Mouse (Mus musculus) erythroblast, adult 5-6 weeks (primary cell): ENCODE data around the gene Letmd1. TPM values are rescaled to one million over a fixed set of nuclear protein-coding genes. Genes with fewer than 3 reads are reported as not detected.
A peak's percentile ranks its signal among the peaks of the same experiment; 100 is the strongest.
"Not testable (repeated sequence)": the region's sequence is repeated elsewhere in the genome, so short reads cannot be mapped to it uniquely, and the experiment has no call there.

Experiments
- ATAC-seq: replicated peaks from 2 replicates; pipeline ENCODE4 v1.8.0; 2016; ENCODE audit warnings: moderate number of reproducible peaks, mild to moderate bottlenecking, moderate TSS enrichment, inconsistent platforms; ENCODE audit not compliant: poor library complexity, low FRiP score, severe bottlenecking
- total RNA-seq, 2 experiments: library from RNA; stranded (forward) in 1 of 2; stranded (reverse) in 1 of 2; fragments of 150-400 nt in 1 of 2; fragments of 200-764, 138-1000 nt in 1 of 2; gene quantifications; 2 replicates each; pipeline versions ENCODE4 v1.2.3 to v1.2.4; 2015 to 2017; ENCODE audit warnings: low replicate concordance in 2 of 2

The Letmd1 gene
- total RNA-seq, 2 experiments from 2014 or later: 3.7 to 4.8 TPM

GRCm38 (mm10) chr15:100489263-100489662, 20.4 kb downstream of the Letmd1 start:
- ATAC-seq: no peak

- ATAC-seq: no peak
Observed at GRCm38 (mm10) chr15:100491966-100492365, 23.1 kb downstream of the Letmd1 start.

GRCm38 (mm10) chr15:100494647-100495046, 25.8 kb downstream of the Letmd1 start:
- no peak for ATAC-seq

GRCm38 (mm10) chr15:100495102-100495501, 26.3 kb downstream of the Letmd1 start, which contains the start of gene Csrnp2:
Csrnp2 (minus strand) TSS chr15:100495488.
- peak; percentile 82 for ATAC-seq

- ATAC-seq: not testable (repeated sequence)
Observed at GRCm38 (mm10) chr15:100499506-100499905, 30.7 kb downstream of the Letmd1 start.

GRCm38 (mm10) chr15:100508454-100509167, 39.8 kb downstream of the Letmd1 start:
- ATAC-seq: no peak

- no peak for ATAC-seq
Observed at GRCm38 (mm10) chr15:100510072-100510471, 41.2 kb downstream of the Letmd1 start.

- no peak for ATAC-seq
Observed at GRCm38 (mm10) chr15:100513387-100513786, 44.6 kb downstream of the Letmd1 start.

- no peak for ATAC-seq
Observed at GRCm38 (mm10) chr15:100515121-100515520, 46.3 kb downstream of the Letmd1 start.

- ATAC-seq: no peak
Observed at GRCm38 (mm10) chr15:100520306-100520705, 51.5 kb downstream of the Letmd1 start.

- no peak for ATAC-seq
Observed at GRCm38 (mm10) chr15:100525405-100525804, 56.6 kb downstream of the Letmd1 start.

GRCm38 (mm10) chr15:100527900-100528299, 59.1 kb downstream of the Letmd1 start:
- no peak for ATAC-seq

Other genes starting within 250 kb of the Letmd1 start
- 32.9 and 33.6 TPM in 2 replicates for gene Atf1, start 241.2 kb upstream of the Letmd1 start, total RNA-seq (2015; ENCODE audit: low replicate concordance)
- 64.8 and 87.7 TPM in 2 replicates for gene Atf1, start 241.2 kb upstream of the Letmd1 start, total RNA-seq (2017; ENCODE audit: low replicate concordance)
- gene Tmprss12, start 188.2 kb upstream of the Letmd1 start, total RNA-seq (2015; ENCODE audit: low replicate concordance): not detected in 2 replicates
- not detected in 2 replicates for gene Tmprss12, start 188.2 kb upstream of the Letmd1 start, total RNA-seq (2017; ENCODE audit: low replicate concordance)
- gene Mettl7a1, start 164.9 kb upstream of the Letmd1 start, total RNA-seq (2015; ENCODE audit: low replicate concordance): 95.7 and 125 TPM in 2 replicates
- gene Mettl7a1, start 164.9 kb upstream of the Letmd1 start, total RNA-seq (2017; ENCODE audit: low replicate concordance): 255 and 340 TPM in 2 replicates
- not detected in 2 replicates for gene Mettl7a3, start 134.1 kb upstream of the Letmd1 start, total RNA-seq (2015; ENCODE audit: low replicate concordance)
- gene Mettl7a3, start 134.1 kb upstream of the Letmd1 start, total RNA-seq (2017; ENCODE audit: low replicate concordance): 0.42 TPM in 1 of 2 replicates, not detected in the other
- not detected in 2 replicates for gene Methig1, start 115.9 kb upstream of the Letmd1 start, total RNA-seq (2015; ENCODE audit: low replicate concordance)
- gene Methig1, start 115.9 kb upstream of the Letmd1 start, total RNA-seq (2017; ENCODE audit: low replicate concordance): not detected in 2 replicates
- not detected in 2 replicates for gene Mettl7a2, start 115.8 kb upstream of the Letmd1 start, total RNA-seq (2015; ENCODE audit: low replicate concordance)
- 0.56 TPM in 1 of 2 replicates, not detected in the other for gene Mettl7a2, start 115.8 kb upstream of the Letmd1 start, total RNA-seq (2017; ENCODE audit: low replicate concordance)
- gene Higd1c, start 104.5 kb upstream of the Letmd1 start, total RNA-seq (2015; ENCODE audit: low replicate concordance): not detected in 2 replicates
- not detected in 2 replicates for gene Higd1c, start 104.5 kb upstream of the Letmd1 start, total RNA-seq (2017; ENCODE audit: low replicate concordance)
- not detected in 2 replicates for gene Gm5475, start 46.9 kb upstream of the Letmd1 start, total RNA-seq (2015; ENCODE audit: low replicate concordance)
- gene Gm5475, start 46.9 kb upstream of the Letmd1 start, total RNA-seq (2017; ENCODE audit: low replicate concordance): not detected in 2 replicates
- gene Slc11a2, start 44.0 kb upstream of the Letmd1 start, total RNA-seq (2015; ENCODE audit: low replicate concordance): 14.6 and 18.3 TPM in 2 replicates
- 20.1 and 23.8 TPM in 2 replicates for gene Slc11a2, start 44.0 kb upstream of the Letmd1 start, total RNA-seq (2017; ENCODE audit: low replicate concordance)
- gene Csrnp2, start 26.5 kb downstream of the Letmd1 start, total RNA-seq (2015; ENCODE audit: low replicate concordance): 0.21 TPM in 1 of 2 replicates, not detected in the other
- 0.51 and 0.98 TPM in 2 replicates for gene Csrnp2, start 26.5 kb downstream of the Letmd1 start, total RNA-seq (2017; ENCODE audit: low replicate concordance)
- 2.1 and 4.8 TPM in 2 replicates for gene Tfcp2, start 83.0 kb downstream of the Letmd1 start, total RNA-seq (2015; ENCODE audit: low replicate concordance)
- gene Tfcp2, start 83.0 kb downstream of the Letmd1 start, total RNA-seq (2017; ENCODE audit: low replicate concordance): 7.8 and 13.7 TPM in 2 replicates
- 1.2 and 1.9 TPM in 2 replicates for gene Pou6f1, start 131.0 kb downstream of the Letmd1 start, total RNA-seq (2015; ENCODE audit: low replicate concordance)
- 0.28 TPM in 1 of 2 replicates, not detected in the other for gene Pou6f1, start 131.0 kb downstream of the Letmd1 start, total RNA-seq (2017; ENCODE audit: low replicate concordance)
- 183 and 206 TPM in 2 replicates for gene Dazap2, start 146.3 kb downstream of the Letmd1 start, total RNA-seq (2015; ENCODE audit: low replicate concordance)
- gene Dazap2, start 146.3 kb downstream of the Letmd1 start, total RNA-seq (2017; ENCODE audit: low replicate concordance): 81.3 and 93.7 TPM in 2 replicates
- gene Smagp, start 167.9 kb downstream of the Letmd1 start, total RNA-seq (2015; ENCODE audit: low replicate concordance): 3.8 and 4.8 TPM in 2 replicates
- gene Smagp, start 167.9 kb downstream of the Letmd1 start, total RNA-seq (2017; ENCODE audit: low replicate concordance): 0.84 and 1.0 TPM in 2 replicates
- 30.4 and 56.8 TPM in 2 replicates for gene Bin2, start 200.5 kb downstream of the Letmd1 start, total RNA-seq (2015; ENCODE audit: low replicate concordance)
- 32.1 and 37.9 TPM in 2 replicates for gene Bin2, start 200.5 kb downstream of the Letmd1 start, total RNA-seq (2017; ENCODE audit: low replicate concordance)
- 31.3 and 37.1 TPM in 2 replicates for gene Cela1, start 218.9 kb downstream of the Letmd1 start, total RNA-seq (2015; ENCODE audit: low replicate concordance)
- 12.3 and 20.9 TPM in 2 replicates for gene Cela1, start 218.9 kb downstream of the Letmd1 start, total RNA-seq (2017; ENCODE audit: low replicate concordance)